Mouse (Mus musculus) right cerebral cortex, postnatal 10 days (tissue): Measurements from ENCODE around the gene Rrh.
"Not testable (repeated sequence)": the region's sequence is repeated elsewhere in the genome, so short reads cannot be mapped to it uniquely, and the experiment has no call there.

Source experiments
- DNase-seq, 2 experiments: peaks; one replicate each; pipeline ENCODE4 v3.0.0; 2021; ENCODE audit warnings: low spot score in 2 of 2

Gene Rrh

DNA sequence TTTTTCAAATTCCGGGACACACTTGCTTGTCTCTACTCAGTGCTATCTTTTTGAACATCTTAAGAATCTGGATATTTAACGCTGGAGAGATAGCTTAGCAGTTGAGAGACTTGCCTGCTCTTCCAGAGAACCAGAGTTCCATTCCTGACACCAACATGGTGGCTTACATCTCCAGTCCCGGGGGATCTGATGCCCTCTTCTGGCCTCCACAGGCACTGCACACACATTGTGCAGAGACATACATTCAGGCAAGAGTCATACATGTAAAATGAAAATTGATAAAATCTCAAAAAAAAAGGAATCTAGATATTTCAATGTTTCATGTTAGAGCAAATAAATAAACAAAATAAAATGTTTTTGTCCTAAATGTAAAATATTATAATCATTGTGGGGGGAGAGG lies 39.6 kb downstream of the Rrh start:
- no peak for DNase-seq

DNA sequence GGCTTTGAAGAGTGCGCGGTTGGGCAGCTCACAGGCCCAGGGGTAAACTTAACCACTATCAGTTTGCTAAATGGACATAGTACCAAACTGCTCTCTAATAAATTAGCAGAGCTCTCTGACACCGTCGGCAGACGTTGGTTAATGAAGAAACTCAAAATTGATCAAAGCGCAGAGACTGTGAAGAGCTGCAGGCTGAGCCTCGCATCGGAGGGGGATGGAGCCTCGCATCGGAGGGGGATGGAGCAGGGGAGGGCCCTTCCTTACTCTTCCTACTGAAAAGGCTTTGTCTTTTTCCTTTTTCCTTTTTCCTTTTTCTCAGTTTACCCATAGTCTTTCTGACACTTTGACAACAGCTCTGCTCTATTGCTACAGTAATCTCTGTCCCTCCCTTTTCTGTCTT lies 41.0 kb downstream of the Rrh start:
- DNase-seq, result no peak

DNA sequence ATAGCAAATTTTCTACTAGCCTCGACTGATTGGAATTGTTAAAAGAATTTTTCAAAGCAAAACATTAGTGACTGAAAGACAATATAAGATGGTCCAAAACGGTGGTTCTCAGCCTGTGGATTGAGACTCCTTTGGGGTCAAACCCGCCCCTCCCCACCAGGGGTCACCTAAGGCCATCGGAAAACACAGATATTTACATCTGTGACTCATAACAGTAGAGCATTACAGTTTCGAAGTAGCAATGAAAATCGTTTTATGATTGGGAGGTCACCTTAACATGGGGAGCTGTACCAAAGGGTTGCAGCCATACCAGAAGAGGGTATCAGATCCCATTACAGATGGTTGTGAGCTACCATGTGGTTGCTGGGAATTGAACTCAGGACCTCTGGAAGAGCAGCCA lies 51.2 kb downstream of the Rrh start:
- no peak for DNase-seq

DNA sequence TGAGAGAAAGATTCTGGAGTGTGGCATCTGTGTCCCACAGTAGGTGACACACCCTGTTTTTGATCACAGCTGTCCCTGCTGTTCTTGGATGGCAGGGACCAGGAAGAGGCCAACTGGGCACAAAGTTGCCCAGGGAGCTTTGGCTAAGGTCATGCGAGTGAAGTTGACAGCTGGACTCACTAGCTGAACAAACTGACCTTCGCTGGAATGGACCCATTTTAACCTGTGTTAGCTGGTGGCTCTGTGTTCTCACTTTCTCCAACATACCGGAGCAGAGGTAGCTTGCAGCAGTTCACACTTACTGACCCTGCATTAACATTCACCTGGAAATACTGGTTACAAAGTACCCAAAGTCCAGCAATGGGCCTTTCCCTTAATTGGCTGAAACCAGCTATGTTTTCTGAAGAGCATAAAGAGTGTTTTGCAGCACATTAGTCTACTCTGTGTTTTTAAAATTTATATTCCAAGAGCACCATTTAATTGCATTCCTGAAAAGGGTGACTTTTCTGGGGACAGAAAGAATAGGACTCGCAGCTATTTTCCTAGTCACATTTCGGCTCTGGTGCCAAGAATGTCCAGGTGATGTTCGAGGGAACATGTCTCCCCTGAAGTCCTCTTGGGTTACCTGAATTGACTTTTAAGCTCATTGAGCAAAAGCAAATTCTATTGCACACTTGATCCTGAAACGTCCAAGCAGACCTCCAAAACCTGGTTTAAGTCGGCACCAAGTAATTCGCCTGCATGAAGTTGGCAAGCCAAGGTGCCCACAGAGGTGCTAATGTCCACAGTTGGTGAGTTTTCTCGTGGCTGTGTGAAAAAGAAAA lies 55.2 kb downstream of the Rrh start:
- no peak for DNase-seq

GRCm38 (mm10) chr3:129766106-129766505 lies 56.3 kb downstream of the Rrh start:
- DNase-seq, result no peak

- DNase-seq, result not testable (repeated sequence)
These were observed 64.8 kb downstream of the Rrh start for GRCm38 (mm10) chr3:129757599-129757998.

DNA sequence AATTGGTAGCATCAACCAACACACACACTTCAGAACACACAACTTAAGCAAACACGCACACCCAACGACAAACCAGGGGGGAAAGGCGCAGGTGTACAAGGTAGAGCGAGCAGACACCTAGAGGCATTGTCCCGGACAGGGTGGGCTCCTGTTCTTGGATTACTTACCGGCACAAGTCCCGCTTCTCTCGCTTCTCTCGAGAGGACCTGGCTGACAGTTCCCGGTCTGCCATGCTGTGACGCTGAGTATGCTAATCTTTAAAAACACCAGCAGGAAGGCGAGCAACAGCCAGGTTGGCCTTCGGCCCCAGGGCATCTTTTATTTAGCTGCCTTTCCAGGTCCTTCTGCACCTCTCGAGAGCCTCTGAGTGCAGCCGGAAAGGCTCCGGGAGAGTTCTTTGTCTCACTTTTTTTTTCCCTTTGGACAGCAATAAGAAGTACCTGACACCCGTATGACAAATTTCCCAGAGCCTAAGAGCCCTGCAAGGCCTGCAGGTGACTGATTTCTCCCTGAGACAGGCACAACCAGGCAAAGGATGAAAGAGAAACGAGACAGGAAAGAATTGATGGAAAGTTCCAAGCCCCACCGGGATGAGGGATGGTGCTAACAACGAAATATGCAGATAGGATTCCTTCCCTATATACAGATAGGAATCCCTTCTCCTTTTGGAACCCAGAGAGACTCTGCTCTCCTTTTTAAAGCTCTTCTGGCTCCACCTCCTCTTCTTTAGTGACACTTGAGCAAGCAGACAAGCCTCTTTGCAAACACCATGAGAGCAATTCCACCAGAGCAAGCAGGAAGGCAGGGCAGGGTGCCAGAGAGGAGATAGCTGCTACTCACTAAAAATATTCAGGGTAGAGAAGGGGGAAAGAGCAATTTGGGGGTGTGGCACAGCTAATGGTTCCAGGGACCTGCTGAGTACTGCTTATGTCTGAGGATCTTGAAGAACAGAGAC lies 67.5 kb downstream of the Rrh start, which contains the start of gene Egf:
Gene Egf (minus strand): TSS at position 667 of the 955 bp plus-strand sequence.
- DNase-seq, result peak; percentile 30 to 34
